ENCODE assay signal across 8 mouse cellular contexts in the genomic region with DNA sequence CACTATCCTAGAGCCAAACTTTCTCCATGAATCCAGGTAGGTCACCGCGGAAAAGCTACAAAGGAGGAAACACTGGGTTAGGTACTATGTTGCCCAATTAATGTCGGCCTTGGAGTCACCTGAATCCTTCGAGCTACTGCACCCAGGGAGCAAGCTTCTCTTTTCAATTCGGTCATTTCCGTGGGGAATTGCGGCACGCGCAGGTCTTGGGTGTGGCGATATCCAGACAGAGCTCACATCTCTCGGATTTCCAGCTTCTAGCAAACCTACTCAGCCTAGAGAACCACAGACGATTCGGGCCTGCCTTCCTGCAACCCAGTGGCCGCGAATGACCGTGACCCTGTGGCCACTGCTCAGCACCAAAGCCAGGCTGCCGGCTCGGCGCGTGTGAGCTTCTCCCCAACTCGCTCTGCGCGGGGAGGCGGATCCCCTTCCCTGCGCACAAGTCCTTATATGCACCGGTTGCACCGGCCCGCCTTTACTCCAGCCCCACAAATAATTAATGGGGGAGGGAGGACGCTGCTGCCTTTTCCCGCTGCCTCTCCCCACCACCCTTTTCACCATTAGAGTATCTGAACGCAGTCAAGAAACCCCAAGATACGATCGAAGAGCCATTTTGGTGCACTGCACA. TPM values are rescaled to one million over a fixed set of nuclear protein-coding genes. Genes with fewer than 3 reads are reported as not detected.
DNase-seq lines count a peak whose midpoint lies in the region; ATAC-seq and TF ChIP-seq lines count a peak whose summit lies in the region.

No protein-coding gene starts in this region.

- no peak overlapping the region for H3K27ac ChIP-seq in ES-E14 (ENCODE audit: insufficient read depth, low read depth, low read length, poor library complexity, severe bottlenecking)
- peak overlapping the region; percentile 95 for H3K27ac ChIP-seq in forebrain, postnatal 0 days (ENCODE audit: low read depth, low read length)
- 0 out of 2 replicates have a peak overlapping the region, but pooled peaks have one; percentile 21 for H3K27ac ChIP-seq in lung, postnatal 0 days (ENCODE audit: low read length)

- no peaks in the 10 kb centered on the region for H3K9me3 ChIP-seq in ES-E14 (ENCODE audit: control insufficient read depth, insufficient read depth, low read depth, low read length)
- no peaks in the 10 kb centered on the region for H3K9me3 ChIP-seq in forebrain, postnatal 0 days (ENCODE audit: low read length)
- H3K9me3 ChIP-seq in lung, postnatal 0 days (ENCODE audit: low read length) = no peaks in the 10 kb centered on the region

- TF ChIP-seq CTCF in forebrain, postnatal 0 days (IDR thresholded peaks at IDR 0.05; ENCODE audit: low read depth) = no peak
- no peak for TF ChIP-seq CTCF in lung, postnatal 0 days (IDR thresholded peaks at IDR 0.05)

- peak overlapping the region; percentile 86 for H3K4me2 ChIP-seq in forebrain, postnatal 0 days (ENCODE audit: low read depth)
- peak overlapping the region; percentile 83 for H3K4me2 ChIP-seq in lung, postnatal 0 days (replicated peaks; ENCODE audit: low read depth, low read length)

- H3K9ac ChIP-seq in ES-E14 (ENCODE audit: insufficient read depth, low read depth, low read length, poor library complexity, severe bottlenecking) = peak overlapping the region; percentile 37
- H3K9ac ChIP-seq in forebrain, postnatal 0 days = peak overlapping the region; percentile 94
- peak overlapping the region; percentile 37; the same call in 1 of the 2 replicates for H3K9ac ChIP-seq in lung, postnatal 0 days (replicated peaks; ENCODE audit: low read depth)

- no peaks in the 10 kb centered on the region for H3K36me3 ChIP-seq in ES-E14 (ENCODE audit: control insufficient read depth, insufficient read depth, low read length, poor library complexity, severe bottlenecking)
- H3K36me3 ChIP-seq in forebrain, postnatal 0 days (ENCODE audit: insufficient read depth) = no peaks in the 10 kb centered on the region
- H3K36me3 ChIP-seq in lung, postnatal 0 days (ENCODE audit: insufficient read depth, low read length) = no peaks in the 10 kb centered on the region

- H3K4me3 ChIP-seq in ES-E14 (ENCODE audit: insufficient read depth in 1 of 2, low read depth in 1 of 2, low read length in 2 of 2, poor library complexity in 1 of 2, severe bottlenecking in 1 of 2) = peak overlapping the region; percentile 71 to 73
- peak overlapping the region; percentile 89 for H3K4me3 ChIP-seq in forebrain, postnatal 0 days (ENCODE audit: low read depth, low read length)
- peak overlapping the region; percentile 69 for H3K4me3 ChIP-seq in lung, postnatal 0 days (ENCODE audit: low read depth, low read length)

- peak; percentile 48 for ATAC-seq in forebrain, postnatal 0 days
- ATAC-seq in lung, postnatal 0 days = peak; percentile 76

- whole genome bisulfite sequencing in forebrain, postnatal 0 days = under 1% methylated on average over 33 of the region's 33 CpGs
- 1% methylated on average over 33 of the region's 33 CpGs for WGBS in lung, postnatal 0 days

- DNase-seq in ES-E14 (ENCODE audit: low read depth, low spot score) = peak; percentile 21
- DNase-seq in c-Kit-positive CD71-negative TER-119-negative erythroid progenitor cells, embryonic 14.5 days (ENCODE audit: low read depth) = peak; percentile 37
- peak; percentile 81 for DNase-seq in forebrain, postnatal 0 days
- DNase-seq in heart, postnatal 4 days = peak; percentile 78
- peak; percentile 67 to 74 for DNase-seq in layer of hippocampus, postnatal 10 days (ENCODE audit: low spot score in 2 of 2)
- peak; percentile 68 for DNase-seq in lung, postnatal 0 days (ENCODE audit: low spot score)
- DNase-seq in retina, embryonic 14.5 days (ENCODE audit: low spot score) = peak; percentile 69
- DNase-seq in thymus, postnatal 4 days = peak; percentile 77

- H3K4me1 ChIP-seq in ES-E14 (ENCODE audit: control insufficient read depth in 2 of 2, insufficient read depth in 2 of 2, low read length in 2 of 2, poor library complexity in 1 of 2) = peaks cover 7 to 14% of the 10 kb centered on the region in 2 experiments; a peak in 2 of 4 replicates
- peaks cover 13% of the 10 kb centered on the region for H3K4me1 ChIP-seq in forebrain, postnatal 0 days (ENCODE audit: insufficient read depth)
- H3K4me1 ChIP-seq in lung, postnatal 0 days (ENCODE audit: insufficient read depth, low read depth, low read length) = no peaks in the 10 kb centered on the region

- peak; percentile 18; the same call in 1 of the 2 replicates for TF ChIP-seq EP300 in lung, postnatal 0 days (IDR thresholded peaks at IDR 0.05)

- no peaks in the 10 kb centered on the region for H3K27me3 ChIP-seq in forebrain, postnatal 0 days (ENCODE audit: insufficient read depth, low read length)
- H3K27me3 ChIP-seq in lung, postnatal 0 days (replicated peaks; ENCODE audit: insufficient read depth, low read length) = no peaks in the 10 kb centered on the region

- in situ Hi-C loops in ES-E14 (cut with MboI; ENCODE audit: low sequenced_read_pairs in 2 of 2, unreplicated experiment in 2 of 2) = no loop called here

TF ChIP-seq in ES-E14, 5 proteins besides CTCF, POLR2A, EP300 and RAD21:
- TF ChIP-seq MAFK (IDR thresholded peaks at IDR 0.05; ENCODE audit: insufficient read depth, low read depth, low read length) (no peak), ZNF384 (IDR thresholded peaks at IDR 0.05; ENCODE audit: low read depth, low read length) (no peak), HCFC1 (IDR thresholded peaks at IDR 0.05; ENCODE audit: borderline replicate concordance, insufficient read depth, low read length) (no peak), CHD2 (IDR thresholded peaks at IDR 0.05; ENCODE audit: low read depth, low read length) (no peak), ZC3H11A (IDR thresholded peaks at IDR 0.05; ENCODE audit: borderline replicate concordance, low read depth, low read length) (no peak)

RNA-seq across cellular contexts. Expression of gene Tnik, which starts 0.5 kb away (rescaled TPM):
- 2.6 and 2.7 TPM in 2 replicates for total RNA-seq in ES-E14 (2012; rRNA removed)
- 105 and 125 TPM in 2 replicates for total RNA-seq in forebrain, postnatal 0 days (2014; rRNA removed)
- 27.9 and 43.0 TPM in 2 replicates for polyA plus RNA-seq in forebrain, postnatal 0 days (2015; fragmentation: Nextera tagmentation; extraction: Ambion mirVana)
- 10 to 100 TPM; 39.2 to 40.7 TPM for total RNA-seq in heart, postnatal 4 days (2021)
- total RNA-seq in layer of hippocampus, postnatal 10 days (2021) = 100 to 1,000 TPM; 209 to 232 TPM
- 6.1 and 7.3 TPM in 2 replicates for polyA plus RNA-seq in lung, postnatal 0 days (2015; fragmentation: Nextera tagmentation; extraction: Ambion mirVana)

Comparison
In these comparisons a context has a peak if more than half of its experiments do, and no peak if none do; other contexts are left out.
1. DNase-seq: peak in every context shown above with its lines; median percentile 81 in forebrain, postnatal 0 days; 78 in heart, postnatal 4 days; 77 in thymus, postnatal 4 days; 70 in layer of hippocampus, postnatal 10 days; 69 in retina, embryonic 14.5 days; 68 in lung, postnatal 0 days; 37 in c-Kit-positive CD71-negative TER-119-negative erythroid progenitor cells, embryonic 14.5 days; 21 in ES-E14.
2. H3K9ac ChIP-seq: peak in every context shown above with its lines; median percentile 94 in forebrain, postnatal 0 days; 37 in ES-E14; 37 in lung, postnatal 0 days.
3. RNA of gene Tnik, which starts 0.5 kb away (total RNA-seq): 209 to 232 TPM in layer of hippocampus, postnatal 10 days, 105 to 125 TPM in forebrain, postnatal 0 days and 39.2 to 40.7 TPM in heart, postnatal 4 days; 2.6 to 2.7 TPM in ES-E14; every median in the first group is over 10 times any median in the second.
4. Peak in every context shown above with its lines, with median percentiles within 50 percentile points of each other: H3K4me3 ChIP-seq.